Mouse (Mus musculus): ENCODE measurements around the gene Slc25a28. TPM values are rescaled to one million over a fixed set of nuclear protein-coding genes. Genes with fewer than 3 reads are reported as not detected.

The Slc25a28 gene
- polyA plus RNA-seq, 1 experiment: 43.3 TPM

DNA sequence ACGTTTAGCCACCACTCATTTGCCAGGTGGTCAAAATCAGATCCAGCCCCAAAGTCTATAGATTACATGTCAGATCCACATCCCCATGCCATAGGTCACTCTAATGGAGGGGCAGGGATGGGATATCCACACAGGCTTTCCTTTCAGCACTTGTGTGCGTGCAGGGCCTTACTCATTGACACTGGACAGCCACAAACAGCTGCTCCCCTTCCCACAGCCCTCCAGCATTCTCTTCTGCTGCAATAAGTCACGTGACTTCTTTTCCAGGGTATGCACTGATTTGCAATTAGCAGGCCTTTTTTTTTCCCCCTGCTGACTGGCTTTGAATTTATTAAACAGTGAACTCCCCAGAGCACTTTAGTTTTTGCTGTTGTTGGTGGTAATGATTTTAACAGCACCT, 48.5 kb downstream of the Slc25a28 start:
- no peak for TF ChIP-seq GATA1 (IDR thresholded peaks at IDR 0.05; ENCODE audit: low read length)

- TF ChIP-seq GATA1 (IDR thresholded peaks at IDR 0.05; ENCODE audit: low read length): no peak
Observed at GRCm38 (mm10) chr19:43623913-43624312, 50.8 kb downstream of the Slc25a28 start.

- TF ChIP-seq GATA1 (IDR thresholded peaks at IDR 0.05; ENCODE audit: low read length): no peak
Observed at GRCm38 (mm10) chr19:43619916-43620479, 54.7 kb downstream of the Slc25a28 start.

DNA sequence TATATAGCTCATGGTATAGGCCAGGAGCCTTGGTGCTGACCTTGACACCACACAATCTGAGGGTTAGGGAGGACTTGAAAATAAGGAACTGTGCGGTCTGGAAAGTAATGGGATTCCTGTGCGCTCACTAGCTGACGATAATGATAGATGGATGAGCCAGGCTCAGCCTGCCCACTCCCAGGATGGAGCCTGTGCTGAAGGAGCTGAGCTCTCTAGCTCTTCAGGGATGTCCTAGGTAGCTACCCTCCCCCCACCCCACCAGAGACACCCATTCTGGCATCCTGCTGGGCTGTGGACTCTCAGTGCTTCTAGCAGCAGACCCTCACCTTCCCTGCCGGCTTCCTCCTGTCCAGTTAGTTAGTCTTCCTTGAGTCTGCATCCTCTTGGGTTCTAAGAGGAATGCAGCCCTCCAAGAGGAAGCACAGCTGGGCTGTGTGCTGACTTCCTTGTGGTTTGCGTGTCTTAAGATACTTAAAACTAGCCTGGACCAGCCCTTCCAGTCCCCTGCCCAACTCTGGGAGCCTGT, 56.1 kb downstream of the Slc25a28 start:
- no peak for TF ChIP-seq GATA1 (IDR thresholded peaks at IDR 0.05; ENCODE audit: low read length)

GRCm38 (mm10) chr19:43617761-43618349, 56.8 kb downstream of the Slc25a28 start:
- no peak for TF ChIP-seq GATA1 (IDR thresholded peaks at IDR 0.05; ENCODE audit: low read length)

DNA sequence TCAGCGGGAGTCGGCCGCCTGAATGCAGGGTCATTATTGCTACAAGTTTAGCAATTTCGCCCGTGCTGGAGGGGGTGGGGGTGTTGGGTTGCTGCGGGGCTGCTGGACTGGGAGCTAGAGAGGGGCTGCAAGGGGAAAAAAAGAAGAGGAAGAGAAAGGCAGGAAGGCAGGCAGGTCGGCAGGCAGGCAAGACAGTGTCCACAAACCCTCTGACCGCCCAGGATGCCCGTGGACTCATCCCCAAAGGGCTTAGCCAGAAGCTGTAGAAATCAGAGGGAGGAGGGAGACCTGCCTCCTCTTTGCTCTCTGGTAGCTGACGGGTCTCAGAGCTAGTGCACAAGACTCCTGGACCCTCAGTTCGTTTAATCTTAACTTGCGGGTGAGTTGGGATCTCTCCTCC, 57.8 kb downstream of the Slc25a28 start:
- no peak for TF ChIP-seq GATA1 (IDR thresholded peaks at IDR 0.05; ENCODE audit: low read length)

GRCm38 (mm10) chr19:43616415-43616861, 58.2 kb downstream of the Slc25a28 start:
- no peak for TF ChIP-seq GATA1 (IDR thresholded peaks at IDR 0.05; ENCODE audit: low read length)

- no peak for TF ChIP-seq GATA1 (IDR thresholded peaks at IDR 0.05; ENCODE audit: low read length)
Observed at GRCm38 (mm10) chr19:43615571-43616414, 58.9 kb downstream of the Slc25a28 start.

DNA sequence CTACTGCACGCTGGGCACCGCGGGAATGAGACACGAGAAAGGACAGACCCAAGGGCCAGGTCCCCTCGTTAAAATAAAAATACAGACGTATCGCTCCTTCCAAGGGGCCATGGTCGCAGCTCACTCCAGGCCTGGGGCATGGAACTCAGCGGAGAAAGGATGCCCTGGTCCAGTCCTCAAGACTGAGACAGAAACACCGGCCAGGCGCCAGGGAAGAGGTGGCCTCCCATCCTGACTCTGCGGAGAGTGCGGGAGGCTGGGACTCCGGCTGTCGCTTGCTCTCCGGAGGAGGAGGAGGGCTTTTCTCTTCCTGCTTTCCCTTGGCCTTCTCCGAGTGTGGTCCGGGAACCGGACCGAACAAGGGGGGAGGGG, 59.6 kb downstream of the Slc25a28 start:
- no peak for TF ChIP-seq GATA1 (IDR thresholded peaks at IDR 0.05; ENCODE audit: low read length)

DNA sequence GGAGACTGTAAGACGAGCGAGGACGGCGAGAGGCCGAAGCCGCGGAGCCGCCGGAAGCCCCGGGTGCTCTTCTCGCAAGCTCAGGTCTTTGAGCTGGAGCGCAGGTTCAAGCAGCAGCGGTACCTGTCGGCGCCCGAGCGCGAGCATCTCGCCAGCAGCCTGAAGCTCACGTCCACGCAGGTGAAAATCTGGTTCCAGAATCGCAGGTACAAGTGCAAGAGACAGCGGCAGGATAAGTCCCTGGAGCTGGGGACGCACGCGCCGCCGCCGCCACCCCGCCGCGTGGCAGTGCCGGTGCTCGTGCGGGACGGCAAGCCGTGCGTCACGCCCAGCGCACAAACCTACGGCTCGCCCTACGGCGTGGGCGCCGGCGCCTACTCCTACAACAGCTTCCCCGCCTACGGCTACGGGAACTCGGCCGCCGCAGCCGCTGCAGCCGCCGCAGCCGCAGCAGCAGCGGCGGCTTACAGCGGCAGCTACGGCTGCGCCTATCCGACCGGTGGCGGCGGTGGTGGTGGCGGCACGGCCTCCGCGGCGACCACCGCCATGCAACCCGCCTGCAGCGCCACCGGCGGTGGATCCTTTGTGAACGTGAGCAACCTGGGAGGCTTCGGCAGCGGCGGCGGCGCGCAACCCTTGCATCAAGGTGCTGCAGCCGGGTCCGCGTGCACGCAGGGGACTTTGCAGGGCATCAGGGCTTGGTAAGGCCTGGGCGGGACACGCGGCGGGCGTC, 60.2 kb downstream of the Slc25a28 start:
- no peak for TF ChIP-seq GATA1 (IDR thresholded peaks at IDR 0.05; ENCODE audit: low read length)

Other genes with a start within 250 kb of the Slc25a28 start
- gene Cnnm1, start 234.4 kb downstream of the Slc25a28 start, polyA plus RNA-seq (2012): 7.2 and 8.3 TPM in 2 replicates
- gene Got1, start 150.3 kb downstream of the Slc25a28 start, polyA plus RNA-seq (2012): 7.6 and 9.5 TPM in 2 replicates
- gene Nkx2-3, start 62.6 kb downstream of the Slc25a28 start, polyA plus RNA-seq (2012): not detected in 2 replicates
- gene Entpd7, start 14.8 kb upstream of the Slc25a28 start, polyA plus RNA-seq (2012): 1.4 TPM in 2 replicates
- gene Cutc, start 78.1 kb upstream of the Slc25a28 start, polyA plus RNA-seq (2012): 2.8 and 4.5 TPM in 2 replicates
- 5.7 and 6.1 TPM in 2 replicates for gene Cox15, start 78.1 kb upstream of the Slc25a28 start, polyA plus RNA-seq (2012)
- not detected in 2 replicates for gene Abcc2, start 107.3 kb upstream of the Slc25a28 start, polyA plus RNA-seq (2012)

Data from G1E-ER4 (cell line).